In genomic region chr1:184853922-184854321, GRCm38 (mm10) we compare ENCODE assay signal across 9 mouse cellular contexts. TPM values are rescaled to one million over a fixed set of nuclear protein-coding genes. Genes with fewer than 3 reads are reported as not detected.
A peak's percentile ranks its signal among the peaks of the same experiment; 100 is the strongest.
DNase-seq lines count a peak whose midpoint lies in the region; ATAC-seq and TF ChIP-seq lines count a peak whose summit lies in the region.
"Had no signal": no experiment of that assay in that cellular context is flagged by ENCODE, and none has a peak within 500 bp of the region (broad histone marks: within the 10 kb centered on the region; RNA-seq: fewer than 3 reads in every experiment).

No protein-coding gene starts in this region.

- H3K9me3 ChIP-seq in heart, embryonic 12.5 days (replicated peaks) = no peaks in the 10 kb centered on the region
- no peaks in the 10 kb centered on the region for H3K9me3 ChIP-seq in liver, embryonic 12.5 days (replicated peaks)

- H3K4me3 ChIP-seq in layer of hippocampus, adult 2 months = no peak overlapping the region; the same call in 1 of the 2 replicates
- peak overlapping the region; percentile 4; the same call in 1 of the 2 replicates for H3K4me3 ChIP-seq in brown adipose tissue, adult 24 weeks (ENCODE audit: insufficient read depth, low read depth, low read length)
- H3K4me3 ChIP-seq in heart, embryonic 12.5 days = no peak overlapping the region
- no peak overlapping the region for H3K4me3 ChIP-seq in liver, embryonic 12.5 days

- peak; percentile 43 for ATAC-seq in heart, embryonic 12.5 days (ENCODE audit: insufficient number of reproducible peaks, low FRiP score)
- ATAC-seq in liver, embryonic 12.5 days = no peak

- DNase-seq in layer of hippocampus, adult 2 months (ENCODE audit: low spot score in 2 of 2) = no peak
- no peak for DNase-seq in layer of hippocampus, postnatal 25 days (ENCODE audit: extremely low spot score in 1 of 2, low spot score in 1 of 2)
- no peak for DNase-seq in frontal cortex, postnatal 14 days (ENCODE audit: low spot score in 2 of 2)
- DNase-seq in thymus, postnatal 25 days = no peak

- 0 out of 2 replicates have a peak overlapping the region, but pooled peaks have one; percentile 32 for H3K9ac ChIP-seq in heart, embryonic 12.5 days
- H3K9ac ChIP-seq in liver, embryonic 12.5 days = no peak overlapping the region

- H3K27me3 ChIP-seq in heart, embryonic 12.5 days (replicated peaks) = peaks cover 10% of the 10 kb centered on the region
- H3K27me3 ChIP-seq in liver, embryonic 12.5 days (replicated peaks) = no peaks in the 10 kb centered on the region
- H3K27me3 ChIP-seq: Patski had no signal

- peaks cover 12% of the 10 kb centered on the region for H3K4me1 ChIP-seq in brown adipose tissue, adult 24 weeks (ENCODE audit: control insufficient read depth, insufficient read depth, insufficient read length, low read length)
- H3K4me1 ChIP-seq in heart, embryonic 12.5 days (replicated peaks) = peaks cover 21% of the 10 kb centered on the region
- H3K4me1 ChIP-seq in liver, embryonic 12.5 days = peaks cover 33% of the 10 kb centered on the region

- no peaks in the 10 kb centered on the region for H3K36me3 ChIP-seq in heart, embryonic 12.5 days
- no peaks in the 10 kb centered on the region for H3K36me3 ChIP-seq in liver, embryonic 12.5 days

- 34% methylated on average over 3 of the region's 3 CpGs for WGBS in heart, embryonic 12.5 days
- 26% methylated on average over 3 of the region's 3 CpGs for WGBS in liver, embryonic 12.5 days (ENCODE audit: insufficient replicate concordance)

- H3K27ac ChIP-seq in layer of hippocampus, adult 2 months = peak overlapping the region; percentile 79
- peak overlapping the region; percentile 85 for H3K27ac ChIP-seq in brown adipose tissue, adult 24 weeks (replicated peaks; ENCODE audit: low read depth, low read length)
- peak overlapping the region; percentile 85 for H3K27ac ChIP-seq in heart, embryonic 12.5 days (ENCODE audit: poor library complexity, severe bottlenecking)
- peak overlapping the region; percentile 41; the same call in 1 of the 2 replicates for H3K27ac ChIP-seq in liver, embryonic 12.5 days

- no peak for TF ChIP-seq CTCF in layer of hippocampus, adult 2 months (conservative IDR thresholded peaks at IDR 0.05)

- H3K4me2 ChIP-seq in heart, embryonic 12.5 days = peak overlapping the region; percentile 61
- peak overlapping the region; percentile 47 for H3K4me2 ChIP-seq in liver, embryonic 12.5 days

RNA-seq across cellular contexts. Expression of gene Marc2, which starts 7.7 kb away (rescaled TPM):
- 100 to 1,000 TPM; 103 to 120 TPM for total RNA-seq in layer of hippocampus, adult 2 months (2021)
- 100 to 1,000 TPM; 107 to 112 TPM for total RNA-seq in layer of hippocampus, postnatal 25 days (2021)
- polyA plus RNA-seq in brown adipose tissue, adult 24 weeks (2012; ENCODE audit: insufficient read depth, insufficient read length, missing spikeins) = 234 and 326 TPM in 2 replicates
- 92.5 and 95.8 TPM in 2 replicates for polyA plus RNA-seq in heart, embryonic 12.5 days (2016; fragmentation: Nextera tagmentation; extraction: Ambion mirVana)
- 171 and 178 TPM in 2 replicates for polyA plus RNA-seq in liver, embryonic 12.5 days (2016; fragmentation: Nextera tagmentation; extraction: Ambion mirVana)

RNA-seq across cellular contexts. Expression of gene C130074G19Rik, which starts 29.1 kb away (rescaled TPM):
- total RNA-seq in layer of hippocampus, adult 2 months (2021) = 1 to 10 TPM; 7.1 to 8.3 TPM
- 1 to 10 TPM; 8.1 to 9.9 TPM for total RNA-seq in layer of hippocampus, postnatal 25 days (2021)
- polyA plus RNA-seq in brown adipose tissue, adult 24 weeks (2012; ENCODE audit: insufficient read depth, insufficient read length, missing spikeins) = 86.6 and 95.5 TPM in 2 replicates
- polyA plus RNA-seq in heart, embryonic 12.5 days (2016; fragmentation: Nextera tagmentation; extraction: Ambion mirVana) = 0.51 and 0.60 TPM in 2 replicates
- 1.2 and 1.3 TPM in 2 replicates for polyA plus RNA-seq in liver, embryonic 12.5 days (2016; fragmentation: Nextera tagmentation; extraction: Ambion mirVana)

RNA-seq across cellular contexts. Expression of gene Marc1, which starts 42.8 kb away (rescaled TPM):
- under 1 TPM in 1 of 2 experiments, not detected in 1; 0.28 TPM for total RNA-seq in layer of hippocampus, adult 2 months (2021)
- under 1 TPM in 1 of 2 experiments, not detected in 1; 0.31 TPM for total RNA-seq in layer of hippocampus, postnatal 25 days (2021)
- polyA plus RNA-seq in brown adipose tissue, adult 24 weeks (2012; ENCODE audit: insufficient read depth, insufficient read length, missing spikeins) = 13.6 and 14.3 TPM in 2 replicates
- polyA plus RNA-seq in heart, embryonic 12.5 days (2016; fragmentation: Nextera tagmentation; extraction: Ambion mirVana) = 0.14 and 0.24 TPM in 2 replicates
- 7.2 and 7.3 TPM in 2 replicates for polyA plus RNA-seq in liver, embryonic 12.5 days (2016; fragmentation: Nextera tagmentation; extraction: Ambion mirVana)
- total RNA-seq: hematopoietic stem cell, adult 5-6 weeks had no signal
- polyA plus RNA-seq: Patski had no signal

Comparison
In these comparisons a context has a peak if more than half of its experiments do, and no peak if none do; other contexts are left out.
1. RNA of gene C130074G19Rik, which starts 29.1 kb away (polyA plus RNA-seq): 86.6 to 95.5 TPM in brown adipose tissue, adult 24 weeks; 1.2 to 1.3 TPM in liver, embryonic 12.5 days and 0.51 to 0.60 TPM in heart, embryonic 12.5 days; every median in the first group is over 10 times any median in the second.
2. Peak in every context shown above with its lines, with median percentiles within 50 percentile points of each other: H3K27ac ChIP-seq.